Mouse (Mus musculus) hindbrain, postnatal 0 days (tissue): ENCODE measurements around the gene Lmntd2. TPM values are rescaled to one million over a fixed set of nuclear protein-coding genes. Genes with fewer than 3 reads are reported as not detected.
A peak's percentile ranks its signal among the peaks of the same experiment; 100 is the strongest.

Experiments
- ATAC-seq: fragments of 200-750 bp; cut with Nextera tagmentation; 2 replicates; pipeline ENCODE4 v1.8.0; 2017; ENCODE audit warnings: mild to moderate bottlenecking, moderate TSS enrichment, moderate library complexity
- DNase-seq: peaks from one replicate; pipeline ENCODE4 v3.0.0-alpha.2; 2015; ENCODE audit warnings: low spot score
- H3K27ac ChIP-seq: fragments of 300-500 bp; sonication (generic); 2 replicates; pipeline ENCODE4 v1.5.1; 2014; ENCODE audit warnings: mild to moderate bottlenecking
- H3K27me3 ChIP-seq: fragments of 300-500 bp; sonication (generic); 2 replicates; pipeline ENCODE4 v1.6.1; 2014; ENCODE audit warnings: low read length, mixed read lengths; ENCODE audit not compliant: insufficient read depth
- H3K36me3 ChIP-seq: fragments of 300-500 bp; sonication (generic); 2 replicates; pipeline ENCODE4 v1.6.1; 2014; ENCODE audit warnings: low read length, mixed read lengths; ENCODE audit not compliant: insufficient read depth
- H3K4me1 ChIP-seq: fragments of 300-500 bp; sonication (generic); 2 replicates; pipeline ENCODE4 v1.6.1; 2014; ENCODE audit warnings: antibody characterized with exemption, low read length, mixed read lengths; ENCODE audit not compliant: insufficient read depth
- H3K4me2 ChIP-seq: fragments of 300-500 bp; sonication (generic); 2 replicates; pipeline ENCODE4 v1.6.1; 2014; ENCODE audit warnings: low read depth, mild to moderate bottlenecking, low read length, moderate library complexity, mixed read lengths
- H3K4me3 ChIP-seq: fragments of 300-500 bp; sonication (generic); 2 replicates; pipeline ENCODE4 v1.5.1; 2014; ENCODE audit warnings: low read length
- H3K9ac ChIP-seq: fragments of 300-500 bp; sonication (generic); replicated peaks from 2 replicates; pipeline ENCODE4 v1.6.1; 2014; ENCODE audit warnings: mild to moderate bottlenecking, low read length, moderate library complexity, mixed read lengths
- H3K9me3 ChIP-seq: fragments of 300-500 bp; sonication (generic); 2 replicates; pipeline ENCODE4 v1.6.1; 2016; ENCODE audit warnings: low read length, mixed read lengths
- CTCF ChIP-seq: IDR thresholded peaks from 2 replicates; pipeline ENCODE4 v1.5.1; 2016; ENCODE audit warnings: antibody characterized with exemption, control low read depth, low read depth
- WGBS: fragments of 180-500 bp; shearing (Covaris S2); extraction: QIAGEN DNeasy Blood & Tissue Kit; methylation state at CpG from one replicate; pipeline ENCODE4 v1.1.7; 2014; 5-methylcytosine and 5-hydroxymethylcytosine counted together
- polyA plus RNA-seq: library from polyadenylated mRNA; unstranded; fragments of >200 nt; fragmentation: Nextera tagmentation; extraction: Ambion mirVana; gene quantifications from 2 replicates; pipeline ENCODE4 v1.2.1, GENCODE M21; 2015
- total RNA-seq: library from RNA; depleted of rRNA; stranded (reverse); fragments of >200 nt; gene quantifications from 2 replicates; pipeline ENCODE4 v1.2.3, GENCODE M21; 2014

Lmntd2 gene
- total and polyA plus RNA-seq, 2 experiments from 2014 or later = 0.29 TPM; not detected in 1

GRCm38 (mm10) chr7:141192776-141193347 is 21.0 kb downstream of the Lmntd2 start:
- peak overlapping the region; percentile 79; the same call in 1 of the 2 replicates for H3K27ac ChIP-seq
- H3K9me3 ChIP-seq = no peaks in the 10 kb centered on the region
- peaks cover 17% of the 10 kb centered on the region for H3K36me3 ChIP-seq
- peaks cover 10% of the 10 kb centered on the region for H3K4me1 ChIP-seq
- no peak for ATAC-seq
- peak overlapping the region; percentile 73 for H3K4me3 ChIP-seq
- 29% methylated on average over 12 of the region's 12 CpGs for WGBS
- no peaks in the 10 kb centered on the region for H3K27me3 ChIP-seq
- TF ChIP-seq CTCF = no peak
- peak; percentile 10 for DNase-seq
- peak overlapping the region; percentile 90 for H3K4me2 ChIP-seq
- peak overlapping the region; percentile 90 for H3K9ac ChIP-seq

DNA sequence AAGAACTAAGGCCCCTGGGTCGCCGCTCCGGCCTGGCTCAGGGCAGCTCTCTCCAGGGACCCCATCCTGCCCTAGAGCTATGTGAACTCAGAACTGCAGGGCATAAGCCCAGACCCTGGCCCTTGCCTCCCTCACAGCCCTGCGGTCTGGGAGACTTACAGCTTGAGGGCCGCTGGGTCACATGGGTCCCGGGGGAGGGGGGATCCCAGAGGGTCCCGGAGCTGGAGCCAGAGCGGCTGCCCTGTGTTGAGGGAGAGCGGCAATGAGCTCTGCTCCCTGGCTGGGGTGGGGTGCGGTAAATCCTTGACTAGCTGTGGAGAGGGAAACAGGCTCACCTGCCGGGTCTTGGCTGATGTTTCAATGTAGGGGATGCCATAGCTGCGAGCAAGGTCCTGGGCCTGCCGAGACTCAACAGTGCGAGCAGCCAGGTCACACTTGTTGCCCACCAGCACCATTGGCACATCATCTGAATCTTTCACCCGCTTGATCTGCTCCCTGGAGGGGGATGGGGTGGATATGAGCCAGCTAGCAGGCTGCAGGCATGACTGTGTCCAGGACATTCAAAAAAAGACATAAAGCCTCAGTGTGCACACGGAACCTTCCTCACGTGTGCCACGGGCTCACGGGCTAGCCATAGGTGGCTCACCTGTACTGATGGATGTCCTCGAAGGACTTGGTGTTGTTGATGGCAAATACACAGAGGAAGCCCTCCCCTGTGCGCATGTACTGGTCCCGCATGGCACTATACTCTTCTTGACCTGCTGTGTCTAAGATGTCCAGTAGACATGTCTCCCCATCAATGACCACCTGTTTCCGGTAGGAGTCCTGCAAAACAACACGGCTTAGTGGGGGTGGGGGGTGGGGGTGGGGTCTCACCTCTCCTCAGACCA is 21.8 kb downstream of the Lmntd2 start:
- Histone ChIP-seq H3K9ac (no peak overlapping the region; the same call in 1 of the 2 replicates), H3K4me3 (peak overlapping the region; percentile 73)
- no peak for ATAC-seq

DNA sequence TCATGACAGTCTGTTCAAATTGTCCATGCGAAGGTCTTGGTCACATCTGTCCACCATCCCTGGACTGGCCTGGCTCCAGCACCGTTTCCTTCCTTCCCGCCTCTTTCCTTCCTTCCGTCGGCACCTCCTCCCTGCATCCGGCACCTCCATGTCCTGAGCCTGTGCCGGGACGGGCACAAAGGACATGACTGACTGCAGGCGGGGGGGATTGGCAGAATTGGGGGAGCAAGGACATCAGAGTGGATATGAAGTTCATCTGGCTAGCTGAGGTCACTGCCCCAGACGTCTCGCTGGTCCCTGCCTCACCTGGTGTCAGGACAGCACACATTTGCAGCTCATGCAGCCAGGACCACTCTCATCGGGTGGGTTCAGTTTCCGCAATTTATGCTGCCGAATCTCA is 22.8 kb downstream of the Lmntd2 start:
- Histone ChIP-seq H3K9me3 (no peaks in the 10 kb centered on the region), H3K36me3 (peaks cover 17% of the 10 kb centered on the region), H3K27me3 (no peaks in the 10 kb centered on the region), H3K27ac (no peak overlapping the region), H3K9ac (no peak overlapping the region), H3K4me3 (no peak overlapping the region), H3K4me2 (no peak overlapping the region), H3K4me1 (peaks cover 10% of the 10 kb centered on the region)
- DNase-seq = no peak
- TF ChIP-seq CTCF = no peak
- ATAC-seq = no peak
- WGBS = 91% methylated on average over 14 of the region's 14 CpGs

More for the DNA sequence above, 21.8 kb downstream of the Lmntd2 start:
- Histone ChIP-seq H3K9me3 (no peaks in the 10 kb centered on the region), H3K27me3 (no peaks in the 10 kb centered on the region), H3K36me3 (peaks cover 17% of the 10 kb centered on the region), H3K4me1 (peaks cover 10% of the 10 kb centered on the region), H3K4me2 (peak overlapping the region; percentile 90), H3K27ac (no peak overlapping the region)
- TF ChIP-seq CTCF = no peak
- 93% methylated on average over 24 of the region's 24 CpGs for WGBS
- no peak for DNase-seq

DNA sequence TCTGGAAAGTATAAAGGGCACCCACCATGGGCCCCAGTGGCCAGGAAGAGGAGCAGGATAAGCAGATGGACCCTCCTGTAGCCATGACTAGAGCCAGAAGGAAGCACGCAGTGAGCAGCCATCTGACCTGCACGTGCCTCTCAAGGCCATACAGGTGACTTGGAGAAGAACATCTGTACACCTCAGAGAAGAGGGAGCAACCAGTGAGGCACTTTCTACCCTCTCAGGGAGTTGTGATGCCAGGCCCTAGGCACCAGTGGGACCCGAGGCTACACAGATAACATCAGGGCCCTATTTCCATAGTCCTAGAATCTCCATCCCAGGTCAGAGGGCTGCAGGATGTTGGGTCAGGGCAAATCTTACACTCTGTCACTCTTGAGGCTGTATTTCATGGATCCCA is 23.7 kb downstream of the Lmntd2 start:
- ATAC-seq (no peak), DNase-seq (no peak)
- Histone ChIP-seq H3K4me2 (no peak overlapping the region), H3K36me3 (peaks cover 17% of the 10 kb centered on the region), H3K27me3 (no peaks in the 10 kb centered on the region), H3K4me3 (no peak overlapping the region), H3K4me1 (peaks cover 10% of the 10 kb centered on the region), H3K9me3 (no peaks in the 10 kb centered on the region), H3K27ac (no peak overlapping the region), H3K9ac (no peak overlapping the region)
- TF ChIP-seq CTCF = no peak
- 92% methylated on average over 3 of the region's 3 CpGs for WGBS

GRCm38 (mm10) chr7:141188733-141189132 is 25.1 kb downstream of the Lmntd2 start:
- H3K9me3 ChIP-seq = no peaks in the 10 kb centered on the region
- 89% methylated on average over 3 of the region's 3 CpGs for WGBS
- H3K9ac ChIP-seq = no peak overlapping the region
- H3K27ac ChIP-seq = no peak overlapping the region
- DNase-seq (no peak), ATAC-seq (no peak)
- H3K36me3 ChIP-seq = peaks cover 17% of the 10 kb centered on the region
- peaks cover 10% of the 10 kb centered on the region for H3K4me1 ChIP-seq
- H3K4me2 ChIP-seq = no peak overlapping the region
- H3K4me3 ChIP-seq = no peak overlapping the region
- no peaks in the 10 kb centered on the region for H3K27me3 ChIP-seq
- no peak for TF ChIP-seq CTCF

GRCm38 (mm10) chr7:141188194-141188593 is 25.7 kb downstream of the Lmntd2 start:
- Histone ChIP-seq H3K4me3 (no peak overlapping the region), H3K4me1 (peaks cover 10% of the 10 kb centered on the region), H3K4me2 (no peak overlapping the region), H3K9me3 (no peaks in the 10 kb centered on the region), H3K9ac (no peak overlapping the region), H3K27ac (no peak overlapping the region), H3K27me3 (no peaks in the 10 kb centered on the region), H3K36me3 (peaks cover 17% of the 10 kb centered on the region)
- ATAC-seq = no peak
- 89% methylated on average over 3 of the region's 3 CpGs for WGBS
- DNase-seq = no peak
- no peak for TF ChIP-seq CTCF
